Mouse (Mus musculus) layer of hippocampus, postnatal 14 days (tissue): ENCODE results near the gene Masp1. TPM values are rescaled to one million over a fixed set of nuclear protein-coding genes. Genes with fewer than 3 reads are reported as not detected.

Source experiments
- DNase-seq, 2 experiments: peaks; one replicate each; pipeline ENCODE4 v3.0.0; 2021 to 2022; ENCODE audit warnings: low spot score in 2 of 2, mixed read lengths in 1 of 2
- total RNA-seq, 2 experiments: library from RNA; stranded (reverse); gene quantifications; 2 replicates each; pipeline ENCODE4 v1.2.3; 2021

The Masp1 gene
- total RNA-seq, 2 experiments from 2014 or later = 18.8 to 19.3 TPM

- peak; percentile 77 to 78 for DNase-seq
Measured at GRCm38 (mm10) chr16:23403008-23403755, 117.4 kb downstream of the Masp1 start.

GRCm38 (mm10) chr16:23401959-23402358 lies 118.7 kb downstream of the Masp1 start:
- no peak for DNase-seq

- DNase-seq = no peak
Measured at GRCm38 (mm10) chr16:23401463-23401862, 119.2 kb downstream of the Masp1 start.

Other genes with a start within 250 kb of the Masp1 start
- under 1 TPM; 0.21 to 0.48 TPM for gene Rtp1, start 91.7 kb downstream of the Masp1 start, total RNA-seq
- 1 to 10 TPM in 1 of 2 experiments, under 1 TPM in 1; 0.69 to 1.4 TPM for gene Rtp4, start 524 bp downstream of the Masp1 start, total RNA-seq